Mouse (Mus musculus): ENCODE data around the gene Sec23ip. TPM values are rescaled to one million over a fixed set of nuclear protein-coding genes. Genes with fewer than 3 reads are reported as not detected.

Sec23ip gene
- total and polyA plus RNA-seq, 2 experiments from 2014 or later, result 26.3 to 35.7 TPM

DNA sequence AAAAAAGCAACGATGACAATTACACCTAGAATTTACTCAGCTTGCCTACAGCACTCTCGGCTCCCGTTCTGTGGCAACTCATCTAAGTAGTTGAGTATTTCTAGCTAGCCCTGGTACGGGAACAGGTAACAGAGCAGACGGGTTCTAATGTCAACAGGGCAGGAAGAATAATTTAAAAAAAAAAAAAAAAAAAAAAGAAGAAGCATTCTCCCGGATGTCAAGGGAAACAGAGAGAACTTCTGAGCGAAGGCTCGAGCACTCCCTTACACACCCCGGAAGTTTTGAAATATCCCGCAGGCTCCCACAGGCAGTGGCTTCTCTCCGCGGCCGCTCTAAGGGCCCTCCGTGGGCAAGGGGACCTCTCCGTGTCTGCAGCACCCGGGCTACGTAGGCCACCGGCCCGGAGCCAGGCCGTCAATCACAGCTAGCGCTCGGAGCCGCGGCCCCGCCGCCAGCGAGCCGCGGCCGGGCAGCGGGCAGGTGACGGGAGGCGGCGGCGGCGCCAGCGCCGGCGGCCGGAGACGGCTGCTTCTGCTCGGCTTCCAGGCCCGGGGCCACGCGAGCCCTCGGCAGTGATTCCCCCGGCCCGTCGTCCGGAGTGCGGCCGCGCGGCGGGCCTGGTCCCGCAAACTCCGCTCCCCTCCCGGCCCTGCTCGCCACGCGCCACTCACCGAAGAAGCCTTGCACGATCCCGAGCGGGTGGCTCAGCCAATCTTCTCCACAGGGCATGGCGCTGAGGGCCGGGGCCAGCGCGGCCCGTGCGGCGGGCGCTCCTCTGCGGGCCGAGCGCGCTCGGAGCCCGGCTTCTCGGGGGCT is 5.1 kb upstream of the Sec23ip start:
- Histone ChIP-seq H3K27me3 (ENCODE audit: insufficient read depth, low read length) (no peaks in the 10 kb centered on the region), H3K9ac (replicated peaks; ENCODE audit: low read length, poor library complexity, severe bottlenecking) (peak overlapping the region; percentile 93), H3K4me3 (ENCODE audit: low read depth, low read length) (peak overlapping the region; percentile 100), H3K9me3 (ENCODE audit: low read length) (no peaks in the 10 kb centered on the region), H3K4me1 (ENCODE audit: insufficient read depth, low read length) (peaks cover 14% of the 10 kb centered on the region), H3K36me3 (ENCODE audit: insufficient read depth, low read length) (no peaks in the 10 kb centered on the region), H3K4me2 (ENCODE audit: low read depth, low read length, poor library complexity, severe bottlenecking) (peak overlapping the region; percentile 86), H3K27ac (ENCODE audit: low read depth, low read length) (peak overlapping the region; percentile 88)
- under 1% methylated on average over 76 of the region's 80 CpGs for WGBS
- ATAC-seq (ENCODE audit: low FRiP score) (peak; percentile 29; the same call in 1 of the 2 replicates), DNase-seq (ENCODE audit: low spot score) (peak; percentile 27)
- no peak for TF ChIP-seq CTCF (IDR thresholded peaks at IDR 0.05)

DNA sequence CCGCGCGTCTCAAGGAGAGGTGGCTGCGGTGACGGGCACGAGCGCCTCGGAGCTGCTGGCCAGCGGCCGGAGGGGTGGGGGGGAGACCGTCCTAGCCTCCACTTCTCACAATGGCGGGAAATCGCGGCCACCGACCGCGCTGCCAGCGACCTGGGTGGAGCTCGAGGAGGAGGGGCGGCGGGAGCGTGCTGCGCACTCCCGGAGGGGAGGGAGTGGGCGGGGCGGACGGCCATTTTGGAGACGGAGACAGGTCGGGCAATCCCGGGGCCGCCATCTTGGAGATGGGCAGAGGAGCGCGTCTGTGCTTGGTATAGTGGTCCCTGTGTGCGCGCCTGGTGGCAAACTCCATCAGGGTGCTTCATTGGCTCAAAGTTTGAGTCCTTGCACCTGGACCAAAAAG is 4.4 kb upstream of the Sec23ip start, which contains the start of gene Mcmbp:
Mcmbp (minus strand) TSS at position 162 of the 400 bp plus-strand sequence.
- Histone ChIP-seq H3K4me2 (ENCODE audit: low read depth, low read length, poor library complexity, severe bottlenecking) (peak within 1 kb of the TSS; percentile 86), H3K4me3 (ENCODE audit: low read depth, low read length) (peak within 1 kb of the TSS; percentile 100), H3K27ac (ENCODE audit: low read depth, low read length) (peak within 1 kb of the TSS; percentile 88), H3K4me1 (ENCODE audit: insufficient read depth, low read length) (peaks cover 14% of the 10 kb centered on the region), H3K36me3 (ENCODE audit: insufficient read depth, low read length) (no peaks in the 10 kb centered on the region), H3K9ac (replicated peaks; ENCODE audit: low read length, poor library complexity, severe bottlenecking) (peak within 1 kb of the TSS; percentile 93), H3K27me3 (ENCODE audit: insufficient read depth, low read length) (no peaks in the 10 kb centered on the region), H3K9me3 (ENCODE audit: low read length) (no peaks in the 10 kb centered on the region)
- DNase-seq (ENCODE audit: low spot score) (peak; percentile 96), ATAC-seq (ENCODE audit: low FRiP score) (peak; percentile 89)
- WGBS, result under 1% methylated on average over 32 of the region's 35 CpGs
- TF ChIP-seq CTCF (IDR thresholded peaks at IDR 0.05), result peak; percentile 24

GRCm38 (mm10) chr7:128743898-128744297 is 845 bp upstream of the Sec23ip start:
- DNase-seq (ENCODE audit: low spot score) (no peak), ATAC-seq (ENCODE audit: low FRiP score) (no peak)
- no peak overlapping the region for H3K27ac ChIP-seq (ENCODE audit: low read depth, low read length)
- no peaks in the 10 kb centered on the region for H3K27me3 ChIP-seq (ENCODE audit: insufficient read depth, low read length)
- H3K4me1 ChIP-seq (ENCODE audit: insufficient read depth, low read length), result peaks cover 10% of the 10 kb centered on the region
- no peak for TF ChIP-seq CTCF (IDR thresholded peaks at IDR 0.05)
- peak overlapping the region; percentile 62 for H3K4me3 ChIP-seq (ENCODE audit: low read depth, low read length)
- no peaks in the 10 kb centered on the region for H3K36me3 ChIP-seq (ENCODE audit: insufficient read depth, low read length)
- WGBS, result 65% methylated on average over 2 of the region's 2 CpGs
- H3K9me3 ChIP-seq (ENCODE audit: low read length), result no peaks in the 10 kb centered on the region
- H3K9ac ChIP-seq (replicated peaks; ENCODE audit: low read length, poor library complexity, severe bottlenecking), result no peak overlapping the region; the same call in 1 of the 2 replicates
- H3K4me2 ChIP-seq (ENCODE audit: low read depth, low read length, poor library complexity, severe bottlenecking), result peak overlapping the region; percentile 50

- no peaks in the 10 kb centered on the region for H3K9me3 ChIP-seq (ENCODE audit: low read length)
- 0 out of 2 replicates have a peak overlapping the region, but pooled peaks have one; percentile 77 for H3K9ac ChIP-seq (replicated peaks; ENCODE audit: low read length, poor library complexity, severe bottlenecking)
- TF ChIP-seq CTCF (IDR thresholded peaks at IDR 0.05), result no peak
- H3K36me3 ChIP-seq (ENCODE audit: insufficient read depth, low read length), result peaks cover 7% of the 10 kb centered on the region
- H3K4me1 ChIP-seq (ENCODE audit: insufficient read depth, low read length), result peaks cover 8% of the 10 kb centered on the region; the same call in 1 of the 2 replicates
- peak overlapping the region; percentile 62 for H3K4me3 ChIP-seq (ENCODE audit: low read depth, low read length)
- no peak overlapping the region for H3K27ac ChIP-seq (ENCODE audit: low read depth, low read length)
- 93% methylated on average over 10 of the region's 10 CpGs for WGBS
- H3K4me2 ChIP-seq (ENCODE audit: low read depth, low read length, poor library complexity, severe bottlenecking), result peak overlapping the region; percentile 83
- no peak for DNase-seq (ENCODE audit: low spot score)
- no peak for ATAC-seq (ENCODE audit: low FRiP score)
- no peaks in the 10 kb centered on the region for H3K27me3 ChIP-seq (ENCODE audit: insufficient read depth, low read length)
These were observed 1.4 kb downstream of the Sec23ip start for GRCm38 (mm10) chr7:128746151-128746550.

GRCm38 (mm10) chr7:128748758-128749157 is 4.0 kb downstream of the Sec23ip start:
- DNase-seq (ENCODE audit: low spot score) (no peak), ATAC-seq (ENCODE audit: low FRiP score) (no peak)
- H3K27ac ChIP-seq (ENCODE audit: low read depth, low read length), result no peak overlapping the region
- H3K4me3 ChIP-seq (ENCODE audit: low read depth, low read length), result no peak overlapping the region
- WGBS, result 59% methylated on average over 3 of the region's 3 CpGs
- no peak overlapping the region for H3K9ac ChIP-seq (replicated peaks; ENCODE audit: low read length, poor library complexity, severe bottlenecking)
- H3K4me1 ChIP-seq (ENCODE audit: insufficient read depth, low read length), result peaks cover 8% of the 10 kb centered on the region; the same call in 1 of the 2 replicates
- no peak for TF ChIP-seq CTCF (IDR thresholded peaks at IDR 0.05)
- H3K36me3 ChIP-seq (ENCODE audit: insufficient read depth, low read length), result peaks cover 16% of the 10 kb centered on the region
- H3K27me3 ChIP-seq (ENCODE audit: insufficient read depth, low read length), result no peaks in the 10 kb centered on the region
- no peaks in the 10 kb centered on the region for H3K9me3 ChIP-seq (ENCODE audit: low read length)
- H3K4me2 ChIP-seq (ENCODE audit: low read depth, low read length, poor library complexity, severe bottlenecking), result no peak overlapping the region

DNA sequence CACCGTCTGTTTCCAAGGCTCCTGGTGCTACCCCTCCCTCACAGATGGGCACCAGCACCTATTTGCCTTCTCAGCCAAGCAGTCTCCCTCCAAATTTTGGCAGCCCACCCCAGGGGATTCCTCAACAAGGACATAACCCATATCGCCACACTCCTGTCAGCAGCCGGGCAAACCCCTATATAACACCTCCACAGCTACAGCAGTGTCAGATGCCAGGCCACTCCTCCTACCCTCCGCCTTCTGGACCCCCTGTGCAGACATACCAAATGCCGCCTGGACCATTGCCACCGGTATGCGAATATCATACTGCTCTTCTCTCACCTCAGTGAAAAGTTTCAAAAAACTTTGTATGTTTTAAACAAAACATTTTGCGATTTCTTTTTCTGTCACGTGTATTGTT is 5.6 kb downstream of the Sec23ip start:
- Histone ChIP-seq H3K9ac (replicated peaks; ENCODE audit: low read length, poor library complexity, severe bottlenecking) (no peak overlapping the region), H3K4me1 (ENCODE audit: insufficient read depth, low read length) (peaks cover 8% of the 10 kb centered on the region; the same call in 1 of the 2 replicates), H3K9me3 (ENCODE audit: low read length) (no peaks in the 10 kb centered on the region), H3K36me3 (ENCODE audit: insufficient read depth, low read length) (peaks cover 32% of the 10 kb centered on the region), H3K27me3 (ENCODE audit: insufficient read depth, low read length) (no peaks in the 10 kb centered on the region), H3K27ac (ENCODE audit: low read depth, low read length) (no peak overlapping the region), H3K4me2 (ENCODE audit: low read depth, low read length, poor library complexity, severe bottlenecking) (no peak overlapping the region), H3K4me3 (ENCODE audit: low read depth, low read length) (no peak overlapping the region)
- WGBS, result 90% methylated on average over 9 of the region's 9 CpGs
- no peak for ATAC-seq (ENCODE audit: low FRiP score)
- DNase-seq (ENCODE audit: low spot score), result peak; percentile 13
- no peak for TF ChIP-seq CTCF (IDR thresholded peaks at IDR 0.05)

Data from midbrain, postnatal 0 days (tissue).